Mouse (Mus musculus) limb, embryonic 15.5 days (tissue): Measurements from ENCODE around the gene Sp2. TPM values are rescaled to one million over a fixed set of nuclear protein-coding genes. Genes with fewer than 3 reads are reported as not detected.

ENCODE experiments used
- ATAC-seq: fragments of 200-750 bp; cut with Nextera tagmentation; 2 replicates; pipeline ENCODE4 v1.8.0; 2017; ENCODE audit warnings: low read depth, moderate TSS enrichment; ENCODE audit not compliant: insufficient number of reproducible peaks, low FRiP score, low TSS enrichment
- H3K27ac ChIP-seq: fragments of 300-500 bp; sonication (generic); 2 replicates; pipeline ENCODE4 v1.5.1; 2015; ENCODE audit warnings: moderate library complexity, mild to moderate bottlenecking, inconsistent platforms
- H3K27me3 ChIP-seq: fragments of 300-500 bp; sonication (generic); 2 replicates; pipeline ENCODE4 v1.6.1; 2015; ENCODE audit warnings: inconsistent platforms
- H3K36me3 ChIP-seq: fragments of 300-500 bp; sonication (generic); 2 replicates; pipeline ENCODE4 v1.6.1; 2015; ENCODE audit warnings: inconsistent platforms
- H3K4me1 ChIP-seq: fragments of 300-500 bp; sonication (generic); 2 replicates; pipeline ENCODE4 v1.6.1; 2015; ENCODE audit warnings: inconsistent platforms
- H3K4me2 ChIP-seq: fragments of 300-500 bp; sonication (generic); 2 replicates; pipeline ENCODE4 v1.6.1; 2015; ENCODE audit warnings: mild to moderate bottlenecking, inconsistent platforms
- H3K4me3 ChIP-seq: fragments of 300-500 bp; sonication (generic); 2 replicates; pipeline ENCODE4 v1.5.1; 2015; ENCODE audit warnings: mild to moderate bottlenecking, inconsistent platforms
- H3K9ac ChIP-seq: fragments of 300-500 bp; sonication (generic); 2 replicates; pipeline ENCODE4 v1.6.1; 2015; ENCODE audit warnings: inconsistent platforms
- H3K9me3 ChIP-seq: fragments of 300-500 bp; sonication (generic); 2 replicates; pipeline ENCODE4 v1.6.1; 2016; ENCODE audit warnings: inconsistent platforms
- WGBS: fragments of 180-500 bp; shearing (Covaris S2); methylation state at CpG from one replicate; pipeline ENCODE4 v1.1.7; 2015; 5-methylcytosine and 5-hydroxymethylcytosine counted together
- polyA plus RNA-seq: library from polyadenylated mRNA; unstranded; fragments of >200 nt; fragmentation: Nextera tagmentation; extraction: Ambion mirVana; gene quantifications from 2 replicates; pipeline ENCODE4 v1.2.1, GENCODE M21; 2015

Gene Sp2
- polyA plus RNA-seq, 1 experiment from 2014 or later, result 15.1 TPM

- WGBS, result under 1% methylated on average over 29 of the region's 29 CpGs
- Histone ChIP-seq H3K4me2 (peak within 1 kb of the TSS; percentile 93), H3K4me1 (peaks cover 27% of the 10 kb centered on the region), H3K9me3 (no peaks in the 10 kb centered on the region), H3K27me3 (no peaks in the 10 kb centered on the region), H3K4me3 (peak within 1 kb of the TSS; percentile 52), H3K27ac (0 out of 2 replicates have a peak within 1 kb of the TSS, but pooled peaks have one; percentile 3), H3K36me3 (no peaks in the 10 kb centered on the region), H3K9ac (peak within 1 kb of the TSS; percentile 40; the same call in 1 of the 2 replicates)
- peak; percentile 89 for ATAC-seq
Measured at GRCm38 (mm10) chr11:96943746-96944304, 38.9 kb downstream of the Sp2 start, which contains the start of gene Pnpo. Gene Pnpo, minus strand, starts transcription at chr11:96943986.

- H3K27me3 ChIP-seq, result no peaks in the 10 kb centered on the region
- no peak for ATAC-seq
- H3K4me2 ChIP-seq, result no peak overlapping the region
- no peak overlapping the region for H3K9ac ChIP-seq
- no peak overlapping the region for H3K4me3 ChIP-seq
- no peaks in the 10 kb centered on the region for H3K9me3 ChIP-seq
- no peaks in the 10 kb centered on the region for H3K36me3 ChIP-seq
- WGBS, result 77% methylated on average over 6 of the region's 6 CpGs
- H3K27ac ChIP-seq, result no peak overlapping the region
- peaks cover 30% of the 10 kb centered on the region for H3K4me1 ChIP-seq
Measured at GRCm38 (mm10) chr11:96941989-96942590, 40.7 kb downstream of the Sp2 start.

GRCm38 (mm10) chr11:96940578-96941465, 41.9 kb downstream of the Sp2 start:
- WGBS, result 73% methylated on average over 16 of the region's 16 CpGs
- peaks cover 22% of the 10 kb centered on the region for H3K4me1 ChIP-seq
- H3K27me3 ChIP-seq, result no peaks in the 10 kb centered on the region
- no peaks in the 10 kb centered on the region for H3K36me3 ChIP-seq
- H3K9me3 ChIP-seq, result no peaks in the 10 kb centered on the region
- H3K27ac ChIP-seq, result no peak overlapping the region
- H3K9ac ChIP-seq, result no peak overlapping the region
- no peak overlapping the region for H3K4me3 ChIP-seq
- H3K4me2 ChIP-seq, result no peak overlapping the region
- no peak for ATAC-seq

GRCm38 (mm10) chr11:96938426-96938800, 44.3 kb downstream of the Sp2 start:
- Histone ChIP-seq H3K4me1 (peaks cover 5% of the 10 kb centered on the region), H3K27ac (no peak overlapping the region), H3K9me3 (no peaks in the 10 kb centered on the region), H3K4me2 (no peak overlapping the region), H3K4me3 (no peak overlapping the region), H3K36me3 (no peaks in the 10 kb centered on the region), H3K27me3 (no peaks in the 10 kb centered on the region), H3K9ac (no peak overlapping the region)
- ATAC-seq, result no peak
- 73% methylated on average over 6 of the region's 6 CpGs for WGBS

GRCm38 (mm10) chr11:96937549-96938425, 45.0 kb downstream of the Sp2 start:
- H3K27me3 ChIP-seq, result no peaks in the 10 kb centered on the region
- H3K27ac ChIP-seq, result no peak overlapping the region
- 56% methylated on average over 10 of the region's 10 CpGs for WGBS
- H3K36me3 ChIP-seq, result no peaks in the 10 kb centered on the region
- no peak overlapping the region for H3K9ac ChIP-seq
- H3K4me1 ChIP-seq, result peaks cover 3% of the 10 kb centered on the region; the same call in 1 of the 2 replicates
- ATAC-seq, result no peak
- no peak overlapping the region for H3K4me2 ChIP-seq
- H3K9me3 ChIP-seq, result no peaks in the 10 kb centered on the region
- H3K4me3 ChIP-seq, result no peak overlapping the region

- ATAC-seq, result no peak
- WGBS, result 80% methylated on average over 9 of the region's 9 CpGs
- Histone ChIP-seq H3K9ac (no peak overlapping the region), H3K9me3 (no peaks in the 10 kb centered on the region), H3K36me3 (no peaks in the 10 kb centered on the region), H3K27me3 (no peaks in the 10 kb centered on the region; the same call in 1 of the 2 replicates), H3K4me1 (peaks cover 8% of the 10 kb centered on the region), H3K4me3 (no peak overlapping the region), H3K4me2 (no peak overlapping the region), H3K27ac (no peak overlapping the region)
Measured at GRCm38 (mm10) chr11:96935872-96936650, 46.7 kb downstream of the Sp2 start.

- Histone ChIP-seq H3K27ac (no peak overlapping the region), H3K27me3 (peaks cover 7% of the 10 kb centered on the region), H3K36me3 (no peaks in the 10 kb centered on the region), H3K4me3 (no peak overlapping the region), H3K9me3 (no peaks in the 10 kb centered on the region), H3K4me1 (peaks cover 9% of the 10 kb centered on the region), H3K9ac (no peak overlapping the region), H3K4me2 (no peak overlapping the region)
- WGBS, result 29% methylated on average over 12 of the region's 12 CpGs
- no peak for ATAC-seq
Measured at GRCm38 (mm10) chr11:96934921-96935356, 47.8 kb downstream of the Sp2 start.

GRCm38 (mm10) chr11:96933562-96934276, 49.0 kb downstream of the Sp2 start:
- peaks cover 19% of the 10 kb centered on the region for H3K27me3 ChIP-seq
- H3K4me3 ChIP-seq, result no peak overlapping the region
- peaks cover 21% of the 10 kb centered on the region for H3K4me1 ChIP-seq
- ATAC-seq, result no peak
- H3K4me2 ChIP-seq, result no peak overlapping the region
- H3K27ac ChIP-seq, result no peak overlapping the region
- no peaks in the 10 kb centered on the region for H3K9me3 ChIP-seq
- H3K9ac ChIP-seq, result no peak overlapping the region
- H3K36me3 ChIP-seq, result no peaks in the 10 kb centered on the region
- 86% methylated on average over 13 of the region's 13 CpGs for WGBS

- Histone ChIP-seq H3K27ac (no peak overlapping the region), H3K27me3 (peaks cover 34% of the 10 kb centered on the region), H3K4me3 (no peak overlapping the region), H3K4me1 (peaks cover 18% of the 10 kb centered on the region), H3K9me3 (no peaks in the 10 kb centered on the region), H3K36me3 (no peaks in the 10 kb centered on the region), H3K9ac (no peak overlapping the region), H3K4me2 (no peak overlapping the region)
- 52% methylated on average over 8 of the region's 8 CpGs for WGBS
- no peak for ATAC-seq
Measured at GRCm38 (mm10) chr11:96931327-96932062, 51.3 kb downstream of the Sp2 start.

- Histone ChIP-seq H3K27me3 (peaks cover 34% of the 10 kb centered on the region), H3K9me3 (no peaks in the 10 kb centered on the region), H3K4me2 (no peak overlapping the region), H3K4me1 (peaks cover 18% of the 10 kb centered on the region), H3K27ac (0 out of 2 replicates have a peak overlapping the region, but pooled peaks have one; percentile 18), H3K9ac (no peak overlapping the region), H3K4me3 (no peak overlapping the region), H3K36me3 (no peaks in the 10 kb centered on the region)
- WGBS, result 62% methylated on average over 9 of the region's 9 CpGs
- ATAC-seq, result no peak
Measured at GRCm38 (mm10) chr11:96929766-96930331, 52.9 kb downstream of the Sp2 start.
